Mouse (Mus musculus): ENCODE data around the gene Dusp5.

DNA sequence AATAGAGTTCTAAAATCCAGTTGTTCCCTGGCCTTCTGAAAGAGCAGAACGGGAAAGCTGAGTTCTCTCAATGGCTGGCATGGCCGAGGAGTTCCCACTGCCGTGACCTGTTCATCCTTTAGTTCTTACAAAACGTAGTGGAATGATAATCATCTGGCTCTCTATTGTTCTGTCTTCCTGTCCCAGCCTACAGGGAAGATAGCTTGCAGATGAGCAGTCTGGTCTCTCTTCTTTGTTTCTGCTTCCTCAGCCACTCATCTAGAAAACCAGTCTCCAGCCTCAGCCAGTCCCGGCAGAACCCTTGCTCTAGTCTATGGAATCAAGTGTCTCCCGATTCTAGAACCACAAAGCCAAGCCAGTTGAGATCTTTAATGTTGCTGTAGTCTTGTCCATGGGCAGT, 46.8 kb upstream of the Dusp5 start:
- no peak for TF ChIP-seq CTCF (IDR thresholded peaks at IDR 0.05)
- TF ChIP-seq POLR2A (IDR thresholded peaks at IDR 0.05; ENCODE audit: insufficient read depth, low read depth, low read length): no peak
